Mouse (Mus musculus) erythroblast, embryonic 14.5 days (primary cell): ENCODE data around the gene Evl.

Source experiments
- GATA1 ChIP-seq: IDR thresholded peaks from 2 replicates; pipeline ENCODE4 v1.6.1; 2012; ENCODE audit warnings: low read length, inconsistent platforms, mixed read lengths
- TAL1 ChIP-seq: IDR thresholded peaks from 3 replicates; pipeline ENCODE4 v1.6.1; 2012; ENCODE audit warnings: low read length, inconsistent platforms, mixed read lengths

DNA sequence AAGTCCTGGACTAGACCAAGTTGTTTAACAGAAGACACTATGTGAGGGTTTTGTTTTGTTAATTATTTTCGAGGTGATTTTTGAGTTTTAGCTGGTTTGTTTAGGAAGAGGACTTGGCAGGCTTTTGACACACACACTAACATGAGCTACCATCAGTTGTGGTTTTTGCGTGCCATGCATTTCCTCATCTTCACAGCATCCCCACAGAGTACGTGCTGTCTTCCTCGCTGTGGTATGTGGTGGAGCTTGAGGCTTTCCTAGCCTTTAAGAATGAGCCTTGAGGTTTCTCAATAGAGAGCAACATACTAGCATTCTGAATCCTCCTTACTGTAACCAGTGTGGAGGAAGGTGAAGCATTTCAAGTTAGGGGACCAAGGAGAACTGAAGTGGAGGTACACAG lies 46.3 kb downstream of the Evl start:
- TF ChIP-seq GATA1: no peak
- no peak for TF ChIP-seq TAL1
